Mouse (Mus musculus) ES-E14 (cell line): ENCODE results near the gene Suv39h2.

Experiments used
- MAFK ChIP-seq: IDR thresholded peaks from 2 replicates; pipeline ENCODE4 v1.6.1; 2014; ENCODE audit warnings: mild to moderate bottlenecking, low read depth, low read length, inconsistent platforms; ENCODE audit not compliant: insufficient read depth
- ZC3H11A ChIP-seq: IDR thresholded peaks from 2 replicates; pipeline ENCODE4 v1.6.1; 2012; ENCODE audit warnings: low read depth, mild to moderate bottlenecking, inconsistent platforms, low read length, borderline replicate concordance
- ZNF384 ChIP-seq: IDR thresholded peaks from 2 replicates; pipeline ENCODE4 v1.6.1; 2012; ENCODE audit warnings: low read depth, low read length, inconsistent platforms

- TF ChIP-seq ZC3H11A, result no peak
- no peak for TF ChIP-seq ZNF384
- TF ChIP-seq MAFK, result no peak
Observed at GRCm38 (mm10) chr2:3489816-3490215, 15.0 kb upstream of the Suv39h2 start.
